Mouse (Mus musculus): ENCODE measurements at regions not wholly inside any gene's neighbourhood (a gene's known extent, or its start where the extent isn't known, plus 50 kb on each side); places are given as distances from the start of the nearest gene placed in this dataset.

GRCm38 (mm10) chr11:57583636-57584277, 61.5 kb upstream of the Galnt10 start:
- in situ Hi-C loops (cut with MboI, MseI), result no loop called here

GRCm38 (mm10) chr11:57585646-57586045, 59.6 kb upstream of the Galnt10 start:
- in situ Hi-C loops (cut with MboI, MseI), result no loop called here

GRCm38 (mm10) chr11:57592228-57592748, 53.0 kb upstream of the Galnt10 start:
- in situ Hi-C loops (cut with MboI, MseI), result loop anchor here in 1 of 2 experiments (10.0 kb wide), 1 partner anchor 977 kb away; no protein-coding TSS in a partner anchor

All from T-helper 17 cell (primary cell).